Mouse (Mus musculus) frontal cortex, postnatal 14 days (tissue): Measurements from ENCODE around the gene Trex1.

Experiments
- DNase-seq, 2 experiments: peaks; one replicate each; pipeline ENCODE4 v3.0.0; 2022; ENCODE audit warnings: low spot score in 2 of 2

The Trex1 gene

DNA sequence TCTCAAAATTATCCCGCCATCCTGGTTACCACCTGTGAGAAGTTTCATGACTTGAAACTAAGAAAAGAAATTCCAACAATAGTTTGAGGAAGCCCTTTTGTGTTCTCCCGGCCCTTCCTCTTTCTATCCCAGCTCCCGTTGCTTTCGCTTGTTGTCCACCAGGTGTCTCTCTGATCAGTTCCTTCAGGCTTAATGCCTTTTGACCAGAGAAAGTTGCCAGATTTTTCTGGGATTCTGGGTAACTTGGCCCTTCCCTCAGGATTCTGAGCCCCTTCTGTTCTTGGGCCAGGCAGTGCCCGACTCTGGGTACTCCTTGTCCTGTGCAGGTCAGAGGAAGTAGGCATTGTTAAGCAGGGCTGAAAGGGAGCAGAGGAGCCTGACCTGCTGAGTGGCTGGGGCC is 28.5 kb upstream of the Trex1 start:
- DNase-seq = no peak

DNA sequence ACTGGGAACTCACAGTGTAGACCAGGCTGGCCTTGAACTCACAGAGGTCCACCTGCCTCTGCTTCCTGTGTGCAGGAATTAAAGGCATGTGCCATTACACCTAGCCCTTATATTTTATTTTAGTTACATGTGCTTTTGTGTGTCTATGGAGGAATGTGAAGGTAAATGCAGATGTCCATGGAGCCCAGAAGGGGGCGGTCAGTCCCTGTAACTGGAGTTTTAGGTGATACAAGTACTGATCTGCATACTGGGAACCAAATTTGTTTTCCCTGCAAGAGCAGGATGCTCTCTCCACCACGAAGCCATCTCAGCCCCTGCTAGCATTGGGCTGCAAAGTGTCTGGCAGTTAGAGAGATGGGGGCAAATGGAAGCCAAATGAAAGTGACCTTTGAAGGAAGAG is 25.4 kb upstream of the Trex1 start:
- no peak for DNase-seq

DNA sequence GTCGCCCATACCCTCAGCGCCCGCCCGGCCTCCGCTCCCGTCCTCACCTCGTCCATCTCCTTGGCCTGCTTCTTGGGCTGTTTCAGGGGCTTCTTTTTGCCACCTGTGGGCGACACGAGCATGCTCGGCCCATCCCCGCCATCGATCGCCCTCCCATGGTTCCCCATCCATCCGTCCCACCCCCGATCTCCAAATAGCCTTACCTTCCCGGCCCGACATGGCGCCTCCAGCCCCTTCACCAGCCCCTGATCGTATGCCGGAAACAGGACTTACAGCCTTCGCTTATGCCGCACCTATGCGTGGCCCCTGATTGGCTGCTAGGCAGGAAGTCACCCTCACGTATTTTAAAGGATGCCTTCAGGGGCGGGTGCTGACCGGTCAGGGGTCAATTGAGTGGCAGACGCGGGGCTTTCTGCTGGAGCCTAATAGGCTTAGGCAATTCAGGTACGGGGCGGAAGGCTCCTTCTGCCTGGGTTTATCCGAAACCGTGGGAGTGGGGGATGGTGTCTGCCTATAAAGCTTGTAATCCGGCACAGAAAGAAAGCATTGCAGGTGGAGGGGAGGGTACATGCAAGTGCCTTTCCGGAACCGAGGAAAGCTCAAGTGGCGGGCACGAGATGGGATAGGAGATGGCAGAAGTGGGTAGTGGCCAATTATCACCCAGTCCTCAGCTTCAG is 22.7 kb upstream of the Trex1 start, which contains the start of the genes Ccdc51 and Tma7:
Gene Ccdc51 (plus strand): TSS at position 370 of the 677 bp plus-strand sequence.
Gene Tma7 (minus strand): TSS at position 464 of the 677 bp plus-strand sequence.
- DNase-seq = peak; percentile 83 to 89

DNA sequence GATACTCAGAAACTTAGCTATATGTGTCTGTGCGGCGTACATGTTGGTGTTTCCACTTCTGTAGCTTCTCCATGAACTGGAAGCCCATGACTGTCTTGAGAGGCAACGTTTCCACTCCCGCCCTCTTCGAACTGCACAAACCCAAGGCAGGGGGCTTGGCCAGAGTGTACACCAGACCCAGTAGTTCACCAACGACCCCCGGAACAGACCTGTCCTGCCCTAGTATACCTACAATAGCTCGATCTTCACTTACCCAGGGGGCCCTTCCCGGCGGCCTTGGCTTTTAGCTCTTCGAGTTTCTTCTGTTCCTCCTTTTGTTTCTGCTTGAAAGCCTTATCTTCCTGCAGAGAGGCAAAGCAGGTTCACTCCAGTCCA is 22.2 kb upstream of the Trex1 start:
- DNase-seq = no peak

DNA sequence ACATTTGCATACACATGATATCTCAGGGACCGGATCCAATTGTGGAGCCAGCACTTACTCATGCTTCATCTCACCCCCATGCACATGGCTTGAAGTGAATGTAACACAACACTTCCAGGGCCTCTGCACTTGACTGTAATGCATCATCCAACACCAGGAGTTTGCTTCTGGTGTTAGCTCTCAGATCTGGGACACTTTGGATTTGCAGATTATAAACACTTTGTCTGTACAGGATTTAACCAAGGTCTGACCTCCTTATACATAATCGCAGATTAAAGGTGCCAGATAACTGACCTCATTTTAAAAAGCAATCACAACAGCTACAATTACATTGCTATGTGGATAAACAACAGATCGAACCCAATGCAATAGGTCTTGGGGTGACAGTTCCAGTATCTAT is 21.0 kb upstream of the Trex1 start:
- DNase-seq = no peak

DNA sequence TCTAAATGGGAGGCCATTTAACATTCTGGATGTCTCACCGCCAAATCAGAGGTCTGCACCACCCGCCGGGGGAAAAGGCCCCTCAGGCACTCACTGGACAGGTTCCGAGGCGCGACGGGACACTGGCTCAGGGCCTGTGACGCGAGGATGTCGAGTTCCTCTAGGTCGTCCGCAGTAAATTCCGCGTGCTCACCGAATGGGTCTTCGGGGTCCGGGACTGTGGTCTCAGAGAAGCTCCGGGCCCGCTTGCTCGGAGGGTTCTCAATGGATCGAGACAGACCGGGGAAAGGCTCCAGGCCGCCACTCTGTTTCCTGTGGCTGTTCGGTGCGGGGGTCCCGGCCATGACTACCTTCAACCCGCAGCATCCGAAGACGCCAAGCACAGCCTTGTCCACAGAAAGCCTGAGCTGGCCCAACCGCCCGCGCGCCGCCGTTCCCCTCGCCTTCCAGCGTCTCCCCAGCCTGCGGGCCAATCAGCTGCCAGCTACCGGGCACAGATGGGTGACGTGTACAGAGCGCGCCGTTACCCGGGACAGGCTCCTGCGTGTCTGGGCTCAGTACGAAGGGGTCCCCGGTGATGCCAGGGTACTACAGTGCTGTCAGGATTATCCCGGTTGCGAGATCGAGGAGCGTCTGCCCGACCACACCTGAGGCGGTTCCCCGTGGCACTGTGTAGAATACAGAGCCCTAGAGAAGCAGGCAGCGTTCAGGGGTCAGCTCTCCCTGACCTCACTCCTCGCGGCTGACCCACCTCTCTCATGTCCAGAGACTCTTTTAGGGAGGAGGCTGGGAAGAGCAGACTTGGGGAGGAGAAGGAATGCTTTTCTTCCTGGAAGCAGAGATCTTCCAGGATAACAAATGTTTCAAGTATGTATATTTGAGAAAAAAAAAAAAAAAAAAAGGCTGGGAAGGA is 14.4 kb upstream of the Trex1 start, which contains the start of gene Atrip:
Gene Atrip (minus strand): TSS at position 464 of the 913 bp plus-strand sequence.
- DNase-seq = peak; percentile 87 to 93

DNA sequence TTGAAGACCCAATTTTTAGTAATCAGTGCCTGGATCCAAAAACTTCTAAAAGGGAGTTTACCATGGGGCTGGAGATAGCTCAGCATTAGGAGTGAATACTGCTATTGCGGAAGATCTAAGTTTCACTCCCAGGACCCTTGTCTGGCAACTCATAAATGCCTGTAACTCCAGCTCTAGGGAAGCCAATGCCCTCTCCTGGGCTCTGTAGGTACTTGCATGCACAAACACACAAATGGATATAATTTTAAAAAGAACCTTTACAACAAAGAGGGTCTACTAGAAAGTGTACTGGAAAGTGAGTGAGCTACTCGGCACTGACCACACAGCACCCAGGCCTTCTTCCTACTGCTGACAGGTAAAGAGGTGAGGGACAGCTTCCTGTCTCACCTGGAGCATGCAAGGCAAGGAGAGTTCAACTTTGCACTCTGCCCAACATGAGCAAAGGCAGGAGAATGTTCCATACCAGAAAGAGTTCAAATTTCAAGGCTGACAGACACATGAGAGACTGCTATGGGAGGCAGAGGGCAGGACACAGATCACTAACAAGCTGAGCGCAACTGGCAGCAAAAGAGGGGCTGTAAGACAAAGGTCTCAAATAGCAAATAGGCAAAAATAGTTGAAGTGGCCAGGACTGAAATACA is 8.7 kb upstream of the Trex1 start:
- DNase-seq = no peak

DNA sequence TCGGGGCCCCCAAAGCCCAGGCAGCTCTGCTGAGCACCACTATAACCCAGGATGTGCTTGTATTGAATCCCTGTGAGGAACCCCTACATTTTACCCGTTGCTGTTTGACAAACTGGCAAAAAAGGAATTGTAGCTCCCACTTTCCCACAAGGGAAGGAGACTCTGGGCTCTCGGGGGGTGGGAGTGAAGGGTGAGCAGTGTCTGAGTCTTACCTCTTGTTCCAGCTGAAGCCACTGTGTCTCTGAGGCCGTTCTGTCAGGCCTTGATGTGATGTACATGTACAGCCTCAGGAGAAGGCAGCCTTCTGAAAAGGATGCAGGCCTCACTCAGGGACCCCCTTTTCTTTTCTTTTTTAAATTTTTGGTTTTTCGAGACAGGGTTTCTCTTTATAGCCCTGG is 1.4 kb upstream of the Trex1 start:
- DNase-seq = peak in 1 of 2 experiments; percentile 2

DNA sequence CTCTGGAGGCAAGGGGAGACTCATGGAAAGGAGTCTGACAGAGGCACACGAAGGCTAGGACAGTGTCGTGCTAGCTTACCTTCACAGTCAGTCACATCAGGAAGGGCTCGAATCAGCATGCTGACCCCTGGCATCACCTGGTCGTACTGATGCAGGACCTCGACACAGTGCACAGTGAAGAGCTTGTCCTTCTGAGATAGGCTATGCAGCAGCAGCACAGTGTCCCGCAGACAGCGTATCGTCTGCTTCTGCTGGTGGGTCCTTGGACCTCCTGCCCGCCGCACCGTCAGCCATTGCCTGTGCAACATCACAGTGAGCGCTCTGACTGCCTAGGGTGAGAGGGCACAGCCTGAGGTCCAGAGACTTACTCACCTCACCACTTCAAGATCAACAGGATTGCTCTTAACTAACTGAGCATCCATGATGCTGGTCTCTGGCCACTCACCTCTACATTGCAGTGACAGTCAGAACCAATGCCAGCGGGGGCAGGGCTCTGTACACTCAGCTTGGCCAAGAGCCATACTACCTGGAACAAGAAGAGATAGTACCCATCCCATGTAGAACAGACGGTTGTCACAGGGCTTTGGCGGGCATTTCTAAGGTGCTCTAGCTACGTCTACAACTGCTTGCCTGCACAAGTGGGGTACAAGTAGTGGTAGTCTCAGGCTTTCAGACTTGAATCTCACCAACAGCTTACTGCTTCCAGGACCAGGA is 807 bp upstream of the Trex1 start:
- peak in 1 of 2 experiments; percentile 13 for DNase-seq

DNA sequence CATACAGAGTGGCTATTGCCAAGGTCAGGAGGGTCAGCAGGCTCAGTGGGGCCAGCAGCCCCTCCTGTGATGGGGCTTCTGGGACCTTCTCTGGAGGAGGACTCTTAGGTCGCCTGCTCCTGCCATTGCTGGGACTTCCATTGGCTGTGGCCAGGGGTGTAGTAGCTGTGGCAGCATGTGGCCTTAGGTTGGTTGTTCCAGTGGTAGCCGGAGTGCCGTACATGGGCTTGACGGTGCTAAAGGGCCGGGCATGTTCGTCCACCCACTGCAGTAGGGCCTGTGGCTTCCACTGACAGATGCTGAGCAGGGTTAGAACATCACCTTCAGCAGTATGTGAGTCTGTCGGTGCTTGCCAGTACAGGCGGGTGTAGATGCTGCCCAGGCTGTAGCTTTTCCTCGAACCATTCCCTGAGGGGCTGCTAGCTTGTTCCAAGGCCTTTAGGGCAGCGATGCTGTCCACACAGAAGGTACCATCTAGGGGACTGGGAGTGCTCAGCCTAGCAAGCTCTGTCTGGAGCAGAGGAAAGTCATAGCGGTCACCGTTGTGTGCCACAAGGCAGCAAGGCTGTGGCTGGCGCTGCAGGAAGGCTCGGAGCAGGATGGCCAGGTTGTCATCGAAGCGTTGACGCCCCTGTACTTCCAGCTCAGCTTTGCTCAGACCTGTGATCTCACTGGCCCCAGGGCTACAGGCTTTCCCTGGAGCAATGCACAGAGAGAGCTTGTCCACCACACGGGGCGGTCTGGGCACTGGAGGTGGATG is 1.3 kb downstream of the Trex1 start:
- no peak for DNase-seq

DNA sequence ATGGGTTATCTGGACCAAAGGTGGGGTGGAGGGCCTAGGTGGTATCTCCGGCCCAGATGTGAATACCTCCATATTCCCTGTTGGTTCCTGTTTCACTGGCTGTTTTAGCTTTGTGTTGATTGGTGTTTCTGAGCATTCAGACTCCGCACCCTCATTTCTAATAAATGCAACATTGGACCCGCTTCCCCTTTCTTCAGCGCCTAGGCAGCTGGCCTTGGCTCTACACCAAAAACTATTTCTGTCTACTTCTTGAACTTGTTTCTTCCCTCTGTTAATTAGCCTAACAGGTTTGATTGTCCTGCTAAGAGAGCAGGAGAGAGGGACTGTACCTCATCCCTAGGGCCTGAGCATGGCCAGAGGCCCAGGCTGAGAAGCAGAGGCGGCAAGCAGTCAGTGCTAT is 2.0 kb downstream of the Trex1 start:
- peak in 1 of 2 experiments; percentile 8 for DNase-seq

DNA sequence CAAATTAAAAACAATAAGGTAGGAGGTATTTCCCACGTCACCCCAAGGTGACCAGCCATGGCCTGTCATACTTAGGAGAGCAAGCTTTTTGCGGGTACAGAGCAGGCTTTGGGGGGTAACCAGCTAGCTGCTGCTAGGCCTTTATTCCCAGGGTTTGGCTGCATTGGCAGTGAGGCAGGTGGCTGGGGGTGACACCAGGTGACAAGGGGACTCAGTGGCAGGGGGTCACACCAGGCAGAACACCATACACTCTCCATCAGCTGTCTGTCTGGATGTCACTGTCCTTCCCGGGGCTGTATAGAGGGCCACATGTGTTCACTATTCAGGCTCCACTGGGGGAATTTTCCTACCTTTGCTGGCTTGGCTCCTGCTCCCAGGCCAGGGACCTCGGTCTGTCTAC is 2.6 kb downstream of the Trex1 start:
- peak in 1 of 2 experiments; percentile 7 for DNase-seq

DNA sequence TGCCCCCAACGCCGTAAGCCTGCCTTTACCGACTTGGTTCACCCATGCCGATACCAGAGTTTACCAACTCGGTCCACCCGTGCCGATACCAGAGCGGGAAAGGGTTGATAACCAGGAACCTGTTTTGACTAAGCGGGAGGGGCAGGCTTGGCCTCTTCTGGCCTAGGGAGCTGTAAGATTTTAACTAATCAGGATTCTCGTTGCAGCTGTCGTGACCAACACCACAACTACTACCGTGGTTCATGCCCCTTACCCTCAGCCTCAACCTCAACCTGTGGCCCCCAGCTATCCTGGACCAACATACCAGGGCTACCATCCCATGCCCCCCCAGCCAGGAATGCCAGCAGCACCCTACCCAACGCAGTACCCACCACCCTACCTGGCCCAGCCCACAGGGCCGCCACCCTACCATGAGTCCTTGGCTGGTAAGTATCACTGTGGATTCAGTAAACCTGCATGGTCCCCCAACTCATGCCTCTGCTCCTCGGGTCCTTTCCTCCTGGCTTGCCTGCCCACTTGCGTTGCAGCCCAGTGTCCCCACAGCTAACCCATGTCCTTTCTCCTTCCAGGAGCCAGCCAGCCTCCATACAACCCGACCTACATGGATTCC is 3.3 kb downstream of the Trex1 start:
- DNase-seq = no peak

DNA sequence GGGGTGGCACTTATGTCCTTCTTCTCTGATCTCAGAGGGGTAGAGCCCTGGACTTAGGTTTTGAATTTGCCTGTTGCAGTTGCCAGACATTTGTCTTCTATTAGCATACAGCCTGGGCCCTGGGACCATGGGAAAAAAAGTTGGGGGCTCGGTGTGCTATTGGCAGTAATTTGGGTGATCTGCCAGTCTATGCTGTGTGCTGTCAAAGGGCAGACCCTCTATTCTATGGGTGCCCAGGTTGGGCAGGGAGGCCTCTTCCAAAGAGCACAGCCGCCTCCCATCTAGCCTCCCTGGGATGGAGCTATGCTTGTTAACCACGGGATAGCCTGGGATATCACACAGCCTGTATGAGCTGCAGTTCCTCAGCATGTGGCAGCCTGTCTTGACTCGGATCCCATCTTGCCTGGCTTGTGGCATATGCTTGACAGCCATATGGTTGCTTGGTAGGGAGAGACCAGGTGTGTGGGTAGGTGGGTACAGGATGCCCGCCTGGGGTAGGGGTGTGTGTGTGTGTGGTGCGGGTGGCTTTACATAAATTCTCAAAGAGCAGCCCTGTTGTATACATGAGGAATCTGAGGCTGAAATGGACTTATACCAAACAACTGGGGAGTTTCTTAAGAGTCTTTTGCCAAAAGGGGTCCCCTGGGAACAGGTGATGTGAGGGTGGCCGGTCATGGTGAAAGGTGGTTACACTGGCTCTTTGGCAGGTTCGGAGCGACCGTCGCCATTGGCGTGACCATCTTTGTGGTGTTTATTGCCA is 4.1 kb downstream of the Trex1 start:
- peak in 1 of 2 experiments; percentile 5 for DNase-seq

DNA sequence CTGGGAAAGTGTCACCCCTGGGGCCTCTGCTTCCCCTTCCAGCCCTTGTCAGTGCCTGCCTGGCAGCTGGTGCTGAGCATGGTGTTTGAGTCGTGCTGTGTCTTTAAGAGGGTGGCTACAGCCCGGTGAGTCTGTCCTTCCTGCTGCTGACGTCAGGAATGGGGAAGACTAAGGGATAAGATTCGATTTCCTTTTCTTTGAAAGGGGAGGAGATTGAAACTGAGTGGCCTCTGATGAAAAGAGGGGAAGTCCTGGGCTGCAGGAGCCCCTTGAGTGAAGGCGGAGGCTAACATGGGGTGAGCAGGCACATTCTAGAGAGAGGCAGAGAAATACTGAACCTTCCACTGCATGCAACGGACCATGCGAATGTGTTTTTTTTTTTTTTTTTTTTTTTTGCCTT is 4.8 kb downstream of the Trex1 start:
- peak; percentile 61 to 69 for DNase-seq

DNA sequence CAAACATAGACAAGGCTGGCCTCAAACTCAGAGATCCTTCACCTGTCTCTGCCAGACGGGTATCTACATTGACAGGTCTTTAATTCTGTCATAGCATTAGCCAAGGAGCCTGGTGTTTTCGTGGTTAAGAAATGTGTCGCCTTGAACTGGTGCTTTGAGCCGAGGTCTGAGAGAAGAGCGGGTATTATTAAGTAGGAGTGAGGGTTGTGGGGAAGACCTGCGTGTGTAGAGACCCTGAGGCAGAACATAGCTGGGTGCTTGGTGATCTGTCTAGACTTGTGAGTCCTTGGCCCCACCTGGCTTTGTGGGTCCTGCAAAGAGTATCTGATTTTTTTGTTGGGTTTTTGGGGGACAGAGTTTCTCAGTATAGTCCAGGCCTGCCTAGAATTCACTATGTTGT is 5.7 kb downstream of the Trex1 start:
- DNase-seq = peak in 1 of 2 experiments; percentile 1

DNA sequence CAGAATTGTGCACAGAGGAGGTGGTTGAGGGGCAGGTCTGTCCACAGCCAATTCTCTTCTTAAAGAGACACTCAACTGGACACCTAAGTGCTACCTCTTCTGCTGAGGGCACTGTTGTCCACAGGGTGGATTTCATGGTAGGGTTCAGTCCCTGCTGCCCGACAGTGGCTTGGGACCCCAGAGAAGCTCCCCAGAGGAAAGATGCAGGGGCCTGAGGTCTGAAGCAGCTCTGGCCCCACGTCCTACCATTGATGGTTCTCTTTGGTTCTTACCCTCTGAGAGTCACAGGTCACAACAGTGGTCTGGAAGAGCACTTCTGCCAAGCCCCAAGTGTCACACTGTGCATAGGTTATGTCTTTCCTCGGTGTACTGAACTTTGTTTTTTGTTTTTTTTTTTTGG is 6.2 kb downstream of the Trex1 start:
- peak in 1 of 2 experiments; percentile 2 for DNase-seq

DNA sequence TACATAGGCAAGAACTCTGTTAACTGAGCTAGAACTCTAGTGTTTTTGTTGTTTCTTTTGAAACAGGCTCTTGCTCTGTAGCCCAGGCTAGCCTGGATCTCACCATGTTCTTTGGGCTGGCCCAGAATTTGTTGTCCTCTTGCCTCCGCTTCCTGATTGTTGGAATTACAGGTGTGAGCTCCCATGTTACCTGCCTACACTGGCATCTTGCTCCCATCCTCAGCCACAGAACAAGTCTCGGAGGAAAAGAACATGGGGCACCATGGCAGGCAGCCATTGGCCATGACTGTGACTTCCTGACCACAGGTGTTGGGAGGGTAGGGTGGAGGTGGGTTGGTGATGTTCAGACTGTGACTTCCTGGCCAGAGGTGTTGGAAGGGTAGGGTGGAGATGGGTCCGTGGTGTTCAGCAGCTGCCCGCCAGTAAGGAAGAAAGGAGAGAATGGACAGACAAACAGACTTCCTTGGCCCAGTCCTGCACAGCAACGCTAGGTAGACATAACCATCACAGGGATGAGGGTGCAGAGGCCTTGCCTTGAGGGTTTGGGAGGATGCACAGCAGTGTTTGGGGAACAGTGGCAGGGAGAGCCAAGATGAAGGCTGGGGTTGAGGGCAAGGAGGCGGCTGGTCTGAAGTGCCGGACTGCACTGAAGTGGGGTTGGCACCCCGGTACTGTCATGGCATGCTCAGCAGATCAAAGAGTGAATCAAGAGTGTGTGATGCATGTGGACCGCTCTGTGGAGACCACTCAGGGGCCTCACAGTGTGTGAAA is 6.9 kb downstream of the Trex1 start:
- peak in 1 of 2 experiments; percentile 2 for DNase-seq
